Mouse (Mus musculus) kidney, postnatal 36 days (tissue): Measurements from ENCODE around the gene Rnf113a1.
"Not testable (repeated sequence)": the region's sequence is repeated elsewhere in the genome, so short reads cannot be mapped to it uniquely, and the experiment has no call there.

Experiments used
- DNase-seq, 2 experiments: peaks; one replicate each; pipeline ENCODE4 v3.0.0; 2021 to 2022; ENCODE audit warnings: mixed read lengths in 2 of 2

Gene Rnf113a1

GRCm38 (mm10) chrX:37191105-37191743 is at the start of gene Rnf113a1, which contains the start of gene Ndufa1:
Gene Rnf113a1, plus strand, starts transcription at chrX:37191245.
Gene Ndufa1, minus strand, starts transcription at chrX:37191163.
- peak; percentile 84 to 91 for DNase-seq

GRCm38 (mm10) chrX:37141732-37142131 is 49.3 kb upstream of the Rnf113a1 start:
- DNase-seq = no peak

- not testable (repeated sequence) for DNase-seq
Observed at GRCm38 (mm10) chrX:37144498-37144897, 46.5 kb upstream of the Rnf113a1 start.

GRCm38 (mm10) chrX:37144954-37145353 is 46.1 kb upstream of the Rnf113a1 start:
- peak in 1 of 2 experiments; percentile 53 for DNase-seq

- peak in 1 of 2 experiments; percentile 14 for DNase-seq
Observed at GRCm38 (mm10) chrX:37157839-37158238, 33.2 kb upstream of the Rnf113a1 start.

- DNase-seq = no peak
Observed at GRCm38 (mm10) chrX:37161169-37161568, 29.9 kb upstream of the Rnf113a1 start.

GRCm38 (mm10) chrX:37163115-37163514 is 27.9 kb upstream of the Rnf113a1 start:
- DNase-seq = no peak

GRCm38 (mm10) chrX:37167085-37167484 is 24.0 kb upstream of the Rnf113a1 start:
- DNase-seq = peak; percentile 48 to 53

GRCm38 (mm10) chrX:37168742-37169141 is 22.3 kb upstream of the Rnf113a1 start, which contains the start of gene Akap14:
Gene Akap14, minus strand, starts transcription at chrX:37168842.
- DNase-seq = no peak

GRCm38 (mm10) chrX:37184401-37184800 is 6.6 kb upstream of the Rnf113a1 start:
- not testable (repeated sequence) for DNase-seq

- no peak for DNase-seq
Observed at GRCm38 (mm10) chrX:37190755-37191104, 315 bp upstream of the Rnf113a1 start.

GRCm38 (mm10) chrX:37191744-37192379 is 817 bp downstream of the Rnf113a1 start:
- DNase-seq = peak in 1 of 2 experiments; percentile 1

- DNase-seq = no peak
Observed at GRCm38 (mm10) chrX:37198676-37199075, 7.6 kb downstream of the Rnf113a1 start.

GRCm38 (mm10) chrX:37210941-37211340 is 19.9 kb downstream of the Rnf113a1 start, which contains the start of gene Gm9:
Gene Gm9, minus strand, starts transcription at chrX:37211041.
- DNase-seq = no peak

GRCm38 (mm10) chrX:37222158-37222557 is 31.1 kb downstream of the Rnf113a1 start, which contains the start of gene Rhox1:
Gene Rhox1, minus strand, starts transcription at chrX:37222258.
- DNase-seq = not testable (repeated sequence)
